Mouse (Mus musculus): Measurements from ENCODE around the gene Ccdc144b.
A peak's percentile ranks its signal among the peaks of the same experiment; 100 is the strongest.

The Ccdc144b gene

GRCm38 (mm10) chr3:36053447-36053846 is at the start of gene Ccdc144b:
Gene Ccdc144b (minus strand): TSS chr3:36053547.
- no peak for DNase-seq (ENCODE audit: low read depth in 2 of 2, low spot score in 2 of 2)

GRCm38 (mm10) chr3:36095371-36095770 is 42.0 kb upstream of the Ccdc144b start:
- no peak for DNase-seq (ENCODE audit: low read depth in 2 of 2, low spot score in 2 of 2)

- DNase-seq (ENCODE audit: low read depth in 2 of 2, low spot score in 2 of 2): no peak
Measured at GRCm38 (mm10) chr3:36087591-36087990, 34.2 kb upstream of the Ccdc144b start.

- no peak for DNase-seq (ENCODE audit: low read depth in 2 of 2, low spot score in 2 of 2)
Measured at GRCm38 (mm10) chr3:36085394-36085793, 32.0 kb upstream of the Ccdc144b start.

GRCm38 (mm10) chr3:36083381-36083780 is 30.0 kb upstream of the Ccdc144b start:
- DNase-seq (ENCODE audit: low read depth in 2 of 2, low spot score in 2 of 2): no peak

GRCm38 (mm10) chr3:36082843-36083242 is 29.5 kb upstream of the Ccdc144b start:
- DNase-seq (ENCODE audit: low read depth in 2 of 2, low spot score in 2 of 2): no peak

- DNase-seq (ENCODE audit: low read depth in 2 of 2, low spot score in 2 of 2): no peak
Measured at GRCm38 (mm10) chr3:36080741-36081140, 27.4 kb upstream of the Ccdc144b start.

GRCm38 (mm10) chr3:36079886-36080285 is 26.5 kb upstream of the Ccdc144b start:
- DNase-seq (ENCODE audit: low read depth in 2 of 2, low spot score in 2 of 2): no peak

- no peak for DNase-seq (ENCODE audit: low read depth in 2 of 2, low spot score in 2 of 2)
Measured at GRCm38 (mm10) chr3:36077386-36077785, 24.0 kb upstream of the Ccdc144b start.

GRCm38 (mm10) chr3:36075466-36075865 is 22.1 kb upstream of the Ccdc144b start:
- no peak for DNase-seq (ENCODE audit: low read depth in 2 of 2, low spot score in 2 of 2)

GRCm38 (mm10) chr3:36074231-36074630 is 20.9 kb upstream of the Ccdc144b start:
- DNase-seq (ENCODE audit: low read depth in 2 of 2, low spot score in 2 of 2): no peak

GRCm38 (mm10) chr3:36071047-36071446 is 17.7 kb upstream of the Ccdc144b start:
- no peak for DNase-seq (ENCODE audit: low read depth in 2 of 2, low spot score in 2 of 2)

- DNase-seq (ENCODE audit: low read depth in 2 of 2, low spot score in 2 of 2): no peak
Measured at GRCm38 (mm10) chr3:36070436-36070835, 17.1 kb upstream of the Ccdc144b start.

GRCm38 (mm10) chr3:36067731-36068130 is 14.4 kb upstream of the Ccdc144b start:
- no peak for DNase-seq (ENCODE audit: low read depth in 2 of 2, low spot score in 2 of 2)

GRCm38 (mm10) chr3:36065843-36066651 is 12.7 kb upstream of the Ccdc144b start, which contains the start of gene Acad9:
Gene Acad9 (plus strand): TSS chr3:36065979.
- DNase-seq (ENCODE audit: low read depth in 2 of 2, low spot score in 2 of 2): peak; percentile 83 to 91

- no peak for DNase-seq (ENCODE audit: low read depth in 2 of 2, low spot score in 2 of 2)
Measured at GRCm38 (mm10) chr3:36065166-36065565, 11.8 kb upstream of the Ccdc144b start.

- no peak for DNase-seq (ENCODE audit: low read depth in 2 of 2, low spot score in 2 of 2)
Measured at GRCm38 (mm10) chr3:36064592-36065061, 11.3 kb upstream of the Ccdc144b start.

GRCm38 (mm10) chr3:36060096-36060850 is 6.9 kb upstream of the Ccdc144b start:
- DNase-seq (ENCODE audit: low read depth in 2 of 2, low spot score in 2 of 2): peak; percentile 45 to 64

- DNase-seq (ENCODE audit: low read depth in 2 of 2, low spot score in 2 of 2): no peak
Measured at GRCm38 (mm10) chr3:36049106-36049505, 4.2 kb downstream of the Ccdc144b start.

GRCm38 (mm10) chr3:36045086-36045485 is 8.3 kb downstream of the Ccdc144b start:
- DNase-seq (ENCODE audit: low read depth in 2 of 2, low spot score in 2 of 2): no peak

- no peak for DNase-seq (ENCODE audit: low read depth in 2 of 2, low spot score in 2 of 2)
Measured at GRCm38 (mm10) chr3:36044520-36044919, 8.8 kb downstream of the Ccdc144b start.

Measured in CD8-positive naive resting alpha-beta T cell, adult 2 months (primary cell).